Mouse (Mus musculus): Measurements from ENCODE around the gene Ces2f. TPM values are rescaled to one million over a fixed set of nuclear protein-coding genes. Genes with fewer than 3 reads are reported as not detected.

The Ces2f gene
- polyA plus RNA-seq, 1 experiment from 2014 or later, result not detected

Other genes with a start within 250 kb of the Ces2f start
- not detected in 2 replicates for gene Ces2a, start 213.4 kb upstream of the Ces2f start, polyA plus RNA-seq (2014; fragmentation: Nextera tagmentation; extraction: Ambion mirVana)
- gene Ces2b, start 115.8 kb upstream of the Ces2f start, polyA plus RNA-seq (2014; fragmentation: Nextera tagmentation; extraction: Ambion mirVana), result 0.38 and 0.46 TPM in 2 replicates
- gene Ces2c, start 100.3 kb upstream of the Ces2f start, polyA plus RNA-seq (2014; fragmentation: Nextera tagmentation; extraction: Ambion mirVana), result 0.32 TPM in 2 replicates
- gene Ces2e, start 21.1 kb upstream of the Ces2f start, polyA plus RNA-seq (2014; fragmentation: Nextera tagmentation; extraction: Ambion mirVana), result 0.17 and 0.28 TPM in 2 replicates
- 1.1 and 1.6 TPM in 2 replicates for gene Ces2g, start 14.4 kb downstream of the Ces2f start, polyA plus RNA-seq (2014; fragmentation: Nextera tagmentation; extraction: Ambion mirVana)
- not detected in 2 replicates for gene Ces2h, start 53.5 kb downstream of the Ces2f start, polyA plus RNA-seq (2014; fragmentation: Nextera tagmentation; extraction: Ambion mirVana)
- gene Ces3a, start 101.2 kb downstream of the Ces2f start, polyA plus RNA-seq (2014; fragmentation: Nextera tagmentation; extraction: Ambion mirVana), result not detected in 2 replicates
- not detected in 2 replicates for gene Ces3b, start 136.4 kb downstream of the Ces2f start, polyA plus RNA-seq (2014; fragmentation: Nextera tagmentation; extraction: Ambion mirVana)
- gene Ces4a, start 184.4 kb downstream of the Ces2f start, polyA plus RNA-seq (2014; fragmentation: Nextera tagmentation; extraction: Ambion mirVana), result not detected in 2 replicates
- gene Cbfb, start 223.3 kb downstream of the Ces2f start, polyA plus RNA-seq (2014; fragmentation: Nextera tagmentation; extraction: Ambion mirVana), result 73.7 and 75.2 TPM in 2 replicates